Mouse (Mus musculus): ENCODE measurements at regions not wholly inside any gene's neighbourhood (a gene's known extent, or its start where the extent isn't known, plus 50 kb on each side); places are given as distances from the start of the nearest gene placed in this dataset.

- no peak for DNase-seq (ENCODE audit: low spot score)
Measured at GRCm38 (mm10) chr10:96325297-96325696, 188.9 kb downstream of the Gm5426 start.

GRCm38 (mm10) chr10:96330639-96331487 is 194.5 kb downstream of the Gm5426 start:
- no peak for DNase-seq (ENCODE audit: low spot score)

DNA sequence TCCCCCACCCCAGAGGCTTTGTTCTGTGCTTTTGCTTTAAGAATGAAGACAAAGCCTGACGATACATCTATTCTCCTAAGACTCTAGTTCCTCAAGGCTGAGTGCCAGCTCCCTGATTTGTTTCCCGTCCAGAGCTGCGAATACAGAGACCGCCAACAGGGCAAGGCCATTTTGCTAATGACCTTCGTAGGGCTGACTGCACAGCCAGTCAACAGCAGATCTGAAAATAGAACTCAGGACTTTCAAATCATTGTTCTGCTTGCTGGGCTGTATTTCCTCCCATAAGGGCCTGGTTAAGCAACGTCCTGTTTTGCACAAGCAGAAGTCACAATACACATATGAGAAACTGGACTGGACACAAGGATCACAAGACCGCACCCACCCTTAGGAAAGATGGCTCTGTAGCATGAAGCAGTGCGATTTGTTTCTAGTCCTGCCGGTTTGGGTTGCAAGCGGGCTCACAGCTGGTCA is 196.4 kb downstream of the Gm5426 start:
- DNase-seq (ENCODE audit: low spot score) = no peak

DNA sequence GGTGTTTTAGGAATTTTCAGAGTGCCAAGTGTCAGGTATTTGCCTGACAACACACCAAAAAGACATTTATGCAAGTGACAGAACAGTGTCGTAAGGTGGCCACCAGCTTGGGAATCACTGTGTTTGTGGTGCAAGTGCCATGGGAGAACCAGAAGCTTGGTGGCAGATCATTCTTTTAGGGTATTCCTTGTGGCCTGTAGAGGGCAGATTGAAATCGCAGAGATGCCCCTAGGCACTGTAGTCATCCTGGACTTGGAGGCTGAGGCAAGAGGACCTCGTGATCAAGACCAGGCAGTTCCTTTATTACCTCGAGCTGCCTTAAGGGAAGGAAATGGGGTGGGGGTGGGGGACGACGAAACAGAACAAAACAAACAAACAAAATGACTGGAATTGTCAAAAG is 196.8 kb downstream of the Gm5426 start:
- no peak for DNase-seq (ENCODE audit: low spot score)

DNA sequence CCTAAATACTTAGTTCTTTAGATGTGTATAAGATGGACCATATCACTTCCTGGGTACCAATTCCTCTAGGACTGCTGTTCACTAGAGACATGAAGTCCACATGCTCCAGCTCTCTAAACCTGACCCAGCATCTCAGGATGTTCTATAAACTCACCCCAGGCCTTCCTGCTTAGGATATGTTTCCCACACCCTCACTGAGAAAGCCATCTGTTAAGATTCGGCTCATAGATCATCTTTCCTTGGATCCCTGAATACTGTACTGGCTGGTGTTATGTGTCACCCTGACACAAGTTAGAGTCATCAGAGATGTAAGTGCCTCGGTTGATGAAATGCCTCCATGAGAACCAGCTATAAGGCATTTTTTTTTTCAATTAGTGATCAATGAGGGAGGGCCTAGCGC is 199.9 kb downstream of the Gm5426 start:
- no peak for DNase-seq (ENCODE audit: low spot score)

DNA sequence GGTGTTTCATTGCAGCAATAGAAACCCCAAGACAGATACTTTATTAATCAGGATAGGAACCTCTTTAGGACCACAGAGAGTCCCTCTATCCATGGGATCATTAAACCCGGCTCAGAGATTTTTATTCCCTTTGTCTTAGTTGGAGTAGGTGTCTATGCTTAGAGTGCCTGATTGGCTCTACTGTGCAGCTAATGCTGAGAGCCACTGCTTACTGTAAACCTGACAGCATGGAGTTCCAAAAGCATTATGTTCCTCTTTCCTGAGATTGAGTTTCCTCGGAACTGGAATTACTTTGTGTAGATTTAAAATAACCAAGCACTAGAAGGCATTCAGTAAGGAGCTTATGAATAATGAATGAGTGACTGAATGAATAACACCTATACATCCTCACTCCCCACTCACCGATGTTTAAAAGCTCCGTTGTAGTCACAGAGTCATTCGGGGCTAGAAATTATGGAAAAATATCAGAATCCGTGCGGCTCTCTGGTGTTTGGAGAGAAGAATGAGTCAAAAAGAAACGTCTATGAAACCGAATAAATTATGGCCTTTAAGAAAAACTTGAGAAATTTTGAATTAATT is 200.8 kb downstream of the Gm5426 start:
- DNase-seq (ENCODE audit: low spot score) = no peak

GRCm38 (mm10) chr10:96337797-96338608 is 201.6 kb downstream of the Gm5426 start:
- no peak for DNase-seq (ENCODE audit: low spot score)

GRCm38 (mm10) chr10:96338609-96338978 is 202.2 kb downstream of the Gm5426 start:
- no peak for DNase-seq (ENCODE audit: low spot score)

GRCm38 (mm10) chr10:96342476-96342875 is 206.1 kb downstream of the Gm5426 start:
- DNase-seq (ENCODE audit: low spot score) = no peak

GRCm38 (mm10) chr10:96343666-96344065 is 207.3 kb downstream of the Gm5426 start:
- DNase-seq (ENCODE audit: low spot score) = no peak

DNA sequence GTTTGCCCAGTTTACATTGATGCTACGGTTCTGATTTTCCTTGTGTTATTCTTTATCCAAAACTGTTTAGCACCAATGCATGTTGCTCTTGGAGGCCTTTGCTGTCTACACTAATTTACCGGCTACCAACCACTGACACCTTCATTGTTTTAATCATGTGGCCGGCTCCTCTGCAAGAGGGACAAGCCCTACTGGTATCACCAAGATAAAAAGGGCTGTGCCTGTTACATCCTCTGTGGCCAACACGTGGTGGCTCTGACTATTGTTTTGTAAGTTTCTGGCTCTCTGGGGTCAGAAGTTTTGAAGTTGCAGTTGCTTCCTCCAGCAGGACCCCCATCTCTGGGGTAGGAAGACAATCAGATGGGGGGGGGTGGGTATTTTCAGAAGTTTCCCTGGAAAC is 214.3 kb downstream of the Gm5426 start:
- DNase-seq (ENCODE audit: low spot score) = no peak

GRCm38 (mm10) chr10:96351320-96351719 is 214.9 kb downstream of the Gm5426 start:
- DNase-seq (ENCODE audit: low spot score) = no peak

- no peak for DNase-seq (ENCODE audit: low spot score)
Measured at GRCm38 (mm10) chr10:96356980-96357624, 220.7 kb downstream of the Gm5426 start.

DNA sequence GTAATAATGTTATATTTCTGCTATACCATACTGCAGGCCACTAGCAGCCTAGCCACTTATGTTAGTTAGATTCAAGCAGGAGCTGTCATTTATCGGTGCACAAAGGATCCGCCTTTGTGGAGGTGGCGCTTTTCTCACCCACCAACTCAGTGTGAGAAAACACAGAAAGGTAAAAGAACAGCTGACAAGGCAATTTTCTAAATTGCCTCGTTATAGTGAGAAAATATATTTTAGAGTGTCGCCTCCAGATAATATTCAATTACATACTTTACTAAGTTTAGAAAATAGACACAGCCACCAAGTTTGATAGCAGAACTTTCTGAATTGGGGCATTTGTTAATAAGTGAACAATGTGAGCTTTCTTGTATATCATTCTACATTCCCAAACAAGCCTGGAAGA is 221.2 kb downstream of the Gm5426 start:
- no peak for DNase-seq (ENCODE audit: low spot score)

GRCm38 (mm10) chr10:96358984-96359383 is 222.6 kb downstream of the Gm5426 start:
- no peak for DNase-seq (ENCODE audit: low spot score)

- DNase-seq (ENCODE audit: low spot score) = no peak
Measured at GRCm38 (mm10) chr10:96362211-96362610, 225.8 kb downstream of the Gm5426 start.

DNA sequence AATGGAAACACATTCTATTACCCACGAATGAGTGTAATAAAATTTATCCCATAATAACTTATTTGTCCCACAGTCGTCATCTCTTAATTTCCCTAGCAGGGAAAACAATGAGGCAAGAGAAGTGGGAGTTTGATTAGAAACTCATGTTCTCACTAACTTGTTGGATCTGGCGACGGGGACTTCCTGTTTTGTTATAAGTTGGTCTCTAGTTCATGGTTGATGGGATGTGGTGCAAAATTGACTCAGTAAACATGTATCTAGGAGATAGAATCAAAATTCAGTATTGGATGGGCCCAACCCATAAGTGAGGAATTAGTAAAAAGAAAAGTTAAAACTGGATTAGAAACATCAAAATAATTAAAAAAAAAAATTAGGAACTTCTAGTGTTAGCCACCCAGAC is 227.5 kb downstream of the Gm5426 start:
- DNase-seq (ENCODE audit: low spot score) = no peak

GRCm38 (mm10) chr10:96365101-96365500 is 228.7 kb downstream of the Gm5426 start:
- no peak for DNase-seq (ENCODE audit: low spot score)

GRCm38 (mm10) chr10:96366871-96367270 is 230.5 kb downstream of the Gm5426 start:
- no peak for DNase-seq (ENCODE audit: low spot score)

- DNase-seq (ENCODE audit: low spot score) = peak; percentile 4
Measured at GRCm38 (mm10) chr10:96370547-96371320, 234.3 kb downstream of the Gm5426 start.

GRCm38 (mm10) chr10:96371321-96371653 is 234.9 kb downstream of the Gm5426 start:
- no peak for DNase-seq (ENCODE audit: low spot score)
